Mouse (Mus musculus) thymus, adult 2 months (tissue): Measurements from ENCODE around the gene Mgll.

Source experiments
- CTCF ChIP-seq: fragments of 200-500 bp; IDR thresholded peaks from 2 replicates; pipeline ENCODE4 v1.5.1; 2012; ENCODE audit warnings: mild to moderate bottlenecking, control low read depth, low read length, moderate library complexity, borderline replicate concordance; ENCODE audit not compliant: control insufficient read depth, poor library complexity, insufficient read depth; ENCODE audit errors: extremely low read depth
- POLR2A ChIP-seq: fragments of 200-500 bp; IDR thresholded peaks from 2 replicates; pipeline ENCODE4 v1.6.1; 2012; ENCODE audit warnings: mild to moderate bottlenecking, low read length, control low read depth, moderate library complexity; ENCODE audit not compliant: control insufficient read depth, poor library complexity, insufficient read depth; ENCODE audit errors: extremely low read depth

DNA sequence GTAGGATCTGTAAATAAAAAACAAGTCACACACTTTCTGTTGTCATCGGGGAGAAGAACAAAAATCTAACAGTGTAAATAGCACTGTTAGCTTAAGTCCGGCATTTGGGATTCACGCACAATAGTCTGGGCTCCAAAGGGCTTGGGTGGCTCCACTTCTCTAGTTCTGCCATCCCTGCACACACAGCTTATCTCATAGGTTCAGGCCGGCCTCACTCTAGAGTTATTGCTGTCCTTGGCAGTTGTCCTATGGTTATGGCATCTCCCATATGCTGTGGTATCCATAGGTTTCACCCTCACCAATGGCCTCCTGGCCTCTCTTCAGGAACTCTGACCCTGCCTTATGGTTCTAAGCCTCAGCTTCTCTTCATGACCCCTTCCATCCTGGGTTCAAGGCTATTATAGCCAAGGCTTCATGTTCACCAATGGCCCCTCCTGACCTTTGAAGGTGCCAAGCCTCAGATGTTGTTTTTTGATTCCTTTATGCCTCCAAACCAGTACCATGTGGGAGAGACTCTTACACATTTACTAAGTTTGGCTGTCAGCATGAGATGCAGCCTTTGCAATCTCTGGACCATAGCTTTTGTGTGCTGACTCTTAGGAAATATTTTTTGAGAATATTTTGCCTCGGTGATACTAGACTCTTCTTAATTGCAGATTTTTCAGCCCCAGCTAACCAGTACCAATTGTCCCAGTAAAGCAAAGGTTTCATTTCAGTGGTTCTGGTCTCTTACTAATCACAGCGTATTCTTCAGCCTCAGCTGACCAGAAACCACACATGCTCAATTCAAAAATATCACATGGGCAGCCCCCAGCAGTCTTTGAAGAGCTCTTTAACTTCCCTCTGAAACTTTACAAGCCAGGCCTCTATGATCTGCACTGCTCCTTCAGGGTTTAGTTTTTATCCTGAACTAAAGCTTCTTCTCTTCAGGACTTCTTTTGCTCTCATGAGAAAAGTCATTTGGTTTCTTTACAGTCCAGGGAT is 47.2 kb upstream of the Mgll start:
- no peak for TF ChIP-seq POLR2A
- no peak for TF ChIP-seq CTCF
